Mouse (Mus musculus) lung, adult 2 months (tissue): ENCODE measurements around the gene Pcmt1. TPM values are rescaled to one million over a fixed set of nuclear protein-coding genes. Genes with fewer than 3 reads are reported as not detected.

Experiments used
- DNase-seq: peaks from one replicate; pipeline ENCODE4 v3.0.0; 2022
- H3K4me1 ChIP-seq: fragments of 200-500 bp; 2 replicates; pipeline ENCODE4 v1.6.1; 2011; ENCODE audit warnings: low read length; ENCODE audit not compliant: control insufficient read depth, insufficient read depth
- H3K4me3 ChIP-seq: fragments of 200-500 bp; replicated peaks from 2 replicates; pipeline ENCODE3; 2011; ENCODE audit warnings: low read depth, mild to moderate bottlenecking, control low read depth, low read length; ENCODE audit errors: extremely low read depth
- CTCF ChIP-seq: fragments of 200-500 bp; IDR thresholded peaks from 2 replicates; pipeline ENCODE4 v1.5.1; 2011; ENCODE audit warnings: mild to moderate bottlenecking, low read length, control low read depth; ENCODE audit not compliant: insufficient read depth
- POLR2A ChIP-seq: fragments of 200-500 bp; IDR thresholded peaks from 2 replicates; pipeline ENCODE4 v1.6.1; 2011; ENCODE audit warnings: low read depth, mild to moderate bottlenecking, control low read depth, low read length, borderline replicate concordance; ENCODE audit errors: extremely low read depth
- WGBS: fragments of 180-500 bp; shearing (Covaris S2); methylation state at CpG from one replicate; pipeline ENCODE4 v1.1.7; 2018; 5-methylcytosine and 5-hydroxymethylcytosine counted together
- polyA plus RNA-seq: library from polyadenylated mRNA; depleted of rRNA; stranded (reverse); fragments of >200 nt; gene quantifications from 2 replicates; pipeline ENCODE4 v1.2.3, GENCODE M21; 2012; rRNA removed

Pcmt1 gene
- 19.4 and 25.2 TPM in 2 replicates for polyA plus RNA-seq

DNA sequence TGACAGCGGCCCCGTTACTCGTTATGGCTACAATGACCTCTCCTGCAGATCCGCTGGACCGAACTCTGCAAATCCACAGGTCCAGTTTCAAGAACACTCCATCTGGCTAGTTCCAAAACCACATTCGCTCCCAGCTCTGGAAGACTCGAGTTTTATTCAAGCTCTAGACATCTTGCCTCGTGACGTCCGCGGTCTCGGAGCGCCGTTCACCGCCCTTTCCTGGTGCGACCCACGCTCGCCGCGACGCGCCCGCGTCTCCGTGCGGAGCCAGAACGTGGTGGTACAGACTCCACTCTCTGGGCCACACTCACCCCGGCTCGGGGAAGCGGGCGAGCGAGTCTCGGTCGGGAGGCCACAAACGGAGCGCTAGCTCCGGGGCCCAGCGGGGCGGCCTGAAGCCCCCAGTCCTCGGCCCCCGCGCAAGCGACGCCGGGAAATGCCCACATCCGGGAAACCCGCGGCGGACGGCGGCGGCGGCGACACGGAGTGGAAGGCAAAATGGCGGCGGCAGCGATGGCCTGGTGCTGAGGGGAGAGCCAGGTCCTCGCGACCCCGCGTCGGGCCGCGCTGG lies at the start of gene Pcmt1, which contains the start of gene Lats1:
TSS of gene Pcmt1 (minus strand) at position 406 of the 571 bp plus-strand sequence.
TSS of gene Lats1 (plus strand) at position 484 of the 571 bp plus-strand sequence.
- DNase-seq: peak; percentile 90
- TF ChIP-seq CTCF (no peak), POLR2A (peak; percentile 54; the same call in 1 of the 2 replicates)
- Histone ChIP-seq H3K4me1 (peaks cover 9% of the 10 kb centered on the region; the same call in 1 of the 2 replicates), H3K4me3 (peak within 1 kb of the TSS; percentile 99)
- under 1% methylated on average over 65 of the region's 65 CpGs for WGBS

- 6% methylated on average over 3 of the region's 3 CpGs for WGBS
- Histone ChIP-seq H3K4me3 (no peak overlapping the region), H3K4me1 (peaks cover 2% of the 10 kb centered on the region; the same call in 1 of the 2 replicates)
- TF ChIP-seq POLR2A: no peak
- no peak for DNase-seq
These were observed 46.1 kb upstream of the Pcmt1 start for GRCm38 (mm10) chr10:7727011-7727410.

GRCm38 (mm10) chr10:7726501-7726812 lies 45.5 kb upstream of the Pcmt1 start:
- no peak for TF ChIP-seq CTCF
- TF ChIP-seq POLR2A: no peak
- peaks cover 2% of the 10 kb centered on the region; the same call in 1 of the 2 replicates for H3K4me1 ChIP-seq
- peak overlapping the region; percentile 91 for H3K4me3 ChIP-seq
- 0% methylated on average over 8 of the region's 8 CpGs for WGBS
- DNase-seq: no peak

GRCm38 (mm10) chr10:7725751-7726500 lies 45.0 kb upstream of the Pcmt1 start, which contains the start of gene Katna1:
Katna1 (plus strand) TSS chr10:7726000.
- under 1% methylated on average over 49 of the region's 49 CpGs for WGBS
- peak; percentile 68; the same call in 1 of the 2 replicates for TF ChIP-seq POLR2A
- TF ChIP-seq CTCF: no peak
- peaks cover 2% of the 10 kb centered on the region; the same call in 1 of the 2 replicates for H3K4me1 ChIP-seq
- peak within 1 kb of the TSS; percentile 91 for H3K4me3 ChIP-seq
- peak; percentile 89 for DNase-seq

- TF ChIP-seq CTCF (no peak), POLR2A (no peak)
- WGBS: 71% methylated on average over 7 of the region's 7 CpGs
- no peak overlapping the region for H3K4me3 ChIP-seq
- no peaks in the 10 kb centered on the region for H3K4me1 ChIP-seq
- DNase-seq: no peak
These were observed 34.1 kb upstream of the Pcmt1 start for GRCm38 (mm10) chr10:7715056-7715455.

- no peak for TF ChIP-seq POLR2A
- no peak for TF ChIP-seq CTCF
- H3K4me3 ChIP-seq: no peak overlapping the region
- WGBS: 90% methylated on average over 13 of the region's 13 CpGs
- no peaks in the 10 kb centered on the region for H3K4me1 ChIP-seq
- no peak for DNase-seq
These were observed 31.6 kb upstream of the Pcmt1 start for GRCm38 (mm10) chr10:7712506-7712905.

- Histone ChIP-seq H3K4me1 (no peaks in the 10 kb centered on the region), H3K4me3 (no peak overlapping the region)
- TF ChIP-seq CTCF: no peak
- no peak for TF ChIP-seq POLR2A
- no peak for DNase-seq
- WGBS: 87% methylated on average over 5 of the region's 5 CpGs
These were observed 29.2 kb upstream of the Pcmt1 start for GRCm38 (mm10) chr10:7710121-7710520.

- Histone ChIP-seq H3K4me1 (no peaks in the 10 kb centered on the region), H3K4me3 (no peak overlapping the region)
- no peak for DNase-seq
- TF ChIP-seq CTCF: no peak
- WGBS: 95% methylated on average over 6 of the region's 6 CpGs
These were observed 21.6 kb upstream of the Pcmt1 start for GRCm38 (mm10) chr10:7702586-7702985.

DNA sequence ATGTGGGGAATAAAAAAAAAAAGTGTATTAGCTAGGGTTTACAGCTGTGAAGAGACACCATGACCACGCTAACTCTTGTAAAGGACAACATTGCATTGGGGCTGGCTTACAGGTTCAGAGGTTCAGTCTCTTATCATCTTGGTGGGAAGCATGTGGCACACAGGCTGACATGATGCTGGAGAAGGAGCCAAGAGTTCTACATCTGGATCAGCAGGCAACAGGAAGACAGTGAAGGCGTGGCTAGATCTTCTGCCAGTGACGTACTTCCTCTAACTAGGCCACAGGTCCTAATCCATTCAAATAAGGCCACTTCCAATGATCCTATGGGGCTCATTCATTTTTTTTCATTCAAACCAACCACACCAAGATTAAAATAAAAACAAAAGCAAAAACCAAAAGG lies 19.2 kb upstream of the Pcmt1 start:
- Histone ChIP-seq H3K4me3 (no peak overlapping the region), H3K4me1 (no peaks in the 10 kb centered on the region)
- 59% methylated on average over 3 of the region's 3 CpGs for WGBS
- no peak for DNase-seq
- TF ChIP-seq POLR2A: no peak
- no peak for TF ChIP-seq CTCF

- no peaks in the 10 kb centered on the region for H3K4me1 ChIP-seq
- H3K4me3 ChIP-seq: no peak overlapping the region
- TF ChIP-seq CTCF: no peak
- no peak for TF ChIP-seq POLR2A
- DNase-seq: no peak
These were observed 14.3 kb upstream of the Pcmt1 start for GRCm38 (mm10) chr10:7695286-7695685.
